Mouse (Mus musculus) inflammation-experienced regulatory T-cells, adult 6 months (primary cell): ENCODE measurements at regions not wholly inside any gene's neighbourhood (a gene's known extent, or its start where the extent isn't known, plus 50 kb on each side); places are given as distances from the start of the nearest gene placed in this dataset.
"Not testable (repeated sequence)": the region's sequence is repeated elsewhere in the genome, so short reads cannot be mapped to it uniquely, and the experiment has no call there.

ENCODE experiments used
- ATAC-seq: one replicate; pipeline ENCODE4 v1.8.0; 2017

DNA sequence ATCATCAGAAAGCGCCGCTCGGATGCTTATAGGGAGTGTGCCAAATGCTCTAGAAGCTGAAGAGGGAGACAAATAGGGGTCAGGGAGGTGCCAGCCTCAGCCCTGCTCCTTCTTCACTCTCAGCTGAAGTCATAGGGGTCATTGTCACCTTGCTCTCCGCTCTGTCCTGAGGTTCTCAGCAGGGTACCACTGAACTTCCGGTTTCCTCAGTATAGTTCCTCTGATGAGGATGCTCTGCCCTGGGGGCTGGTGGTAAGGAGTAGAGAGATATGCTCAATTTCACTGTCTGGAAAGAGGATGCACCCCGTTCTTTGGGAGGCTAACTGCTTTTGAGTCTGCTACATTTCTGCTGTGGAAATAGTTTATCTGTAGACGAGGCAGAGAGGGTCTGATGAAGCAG lies 211.4 kb downstream of the Zfp619 start:
- ATAC-seq = no peak

- no peak for ATAC-seq
These were observed 212.2 kb downstream of the Zfp619 start for GRCm38 (mm10) chr7:39729723-39730122.

GRCm38 (mm10) chr7:39732790-39733189 lies 215.2 kb downstream of the Zfp619 start:
- no peak for ATAC-seq

GRCm38 (mm10) chr7:39748395-39748794 lies 230.8 kb downstream of the Zfp619 start:
- ATAC-seq = not testable (repeated sequence)

GRCm38 (mm10) chr7:39750448-39750847 lies 232.9 kb downstream of the Zfp619 start:
- no peak for ATAC-seq

DNA sequence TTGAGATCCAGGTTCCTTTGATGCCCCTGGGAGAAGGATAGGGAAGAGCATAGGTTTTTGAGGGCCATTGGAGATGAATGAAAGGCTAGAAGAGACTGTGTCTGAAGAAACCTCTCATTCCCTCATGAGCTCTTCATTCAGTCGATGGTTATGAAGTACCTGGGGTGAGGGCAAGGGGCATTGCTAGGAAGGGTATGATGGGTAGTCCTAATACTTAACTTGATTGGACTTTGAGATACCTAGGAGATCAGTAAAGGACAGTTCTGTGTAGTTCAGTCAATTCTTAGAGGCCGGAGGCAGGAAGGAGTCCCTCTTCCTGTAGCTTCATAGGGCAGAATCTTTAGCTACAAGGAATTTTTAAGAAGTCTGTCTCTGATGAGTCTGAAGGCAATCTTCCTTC lies 246.8 kb downstream of the Zfp619 start:
- ATAC-seq = no peak

DNA sequence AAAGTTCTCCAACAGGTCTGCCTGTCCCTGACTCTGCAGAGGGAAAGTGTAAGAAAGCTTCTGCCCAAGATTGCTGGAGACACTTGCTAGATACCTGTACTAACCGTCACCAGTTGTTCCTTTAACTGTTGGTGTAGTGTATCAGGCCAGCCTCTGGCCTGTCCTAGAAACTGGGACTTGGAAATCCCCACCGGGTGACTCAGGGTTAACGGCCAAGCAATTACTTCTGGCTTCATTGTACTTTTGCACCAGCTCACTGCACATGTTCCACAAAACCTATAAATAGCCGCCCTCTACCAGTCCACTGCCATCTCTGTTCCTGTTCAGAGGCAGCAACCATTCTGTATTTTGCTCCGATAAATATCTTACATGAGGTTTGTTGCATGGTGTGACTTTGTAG lies 247.5 kb downstream of the Zfp619 start:
- no peak for ATAC-seq

GRCm38 (mm10) chr7:39773291-39773690 lies 255.7 kb downstream of the Zfp619 start:
- ATAC-seq = no peak

DNA sequence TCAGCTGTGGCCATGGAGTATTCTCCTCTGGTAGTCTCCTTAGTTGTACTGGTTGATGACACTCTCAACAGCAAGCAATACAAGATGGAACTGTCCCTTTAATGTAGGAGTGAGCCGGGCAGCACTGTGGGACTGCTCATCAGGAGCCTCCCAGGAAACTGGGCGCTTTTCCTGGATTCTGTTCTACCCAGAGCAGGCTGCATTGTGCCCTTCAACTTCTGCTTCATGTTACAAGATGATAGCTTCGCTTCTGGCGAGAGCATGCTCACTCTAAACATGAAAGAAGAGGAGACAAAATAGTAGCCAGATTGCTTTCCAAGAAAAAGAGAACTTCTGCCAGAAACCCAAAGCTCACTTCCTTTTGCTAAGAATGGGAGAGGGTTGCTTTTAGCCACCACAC lies 271.8 kb downstream of the Zfp619 start:
- ATAC-seq = no peak

- no peak for ATAC-seq
These were observed 272.3 kb downstream of the Zfp619 start for GRCm38 (mm10) chr7:39789880-39790279.

- ATAC-seq = no peak
These were observed 277.2 kb downstream of the Zfp619 start for GRCm38 (mm10) chr7:39794751-39795150.

DNA sequence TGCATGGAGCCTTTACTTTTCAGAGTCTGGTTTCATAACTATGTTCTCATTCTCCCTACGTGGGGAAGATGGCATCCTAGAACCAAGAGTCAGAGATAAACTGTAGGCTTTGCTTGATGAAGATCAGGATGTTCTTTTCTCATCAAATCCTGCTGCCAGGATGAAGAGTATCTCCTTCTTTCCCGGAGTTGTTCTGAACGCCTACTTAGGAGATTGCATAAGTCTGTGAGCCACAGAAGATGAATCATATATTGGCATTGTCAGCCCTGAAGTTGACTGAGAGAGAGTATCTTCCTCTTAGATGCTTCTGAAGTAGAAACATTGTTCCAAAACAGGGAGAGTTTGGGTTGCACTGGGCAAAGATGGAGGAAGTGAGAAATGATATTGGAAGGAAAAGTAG lies 286.7 kb downstream of the Zfp619 start:
- no peak for ATAC-seq

DNA sequence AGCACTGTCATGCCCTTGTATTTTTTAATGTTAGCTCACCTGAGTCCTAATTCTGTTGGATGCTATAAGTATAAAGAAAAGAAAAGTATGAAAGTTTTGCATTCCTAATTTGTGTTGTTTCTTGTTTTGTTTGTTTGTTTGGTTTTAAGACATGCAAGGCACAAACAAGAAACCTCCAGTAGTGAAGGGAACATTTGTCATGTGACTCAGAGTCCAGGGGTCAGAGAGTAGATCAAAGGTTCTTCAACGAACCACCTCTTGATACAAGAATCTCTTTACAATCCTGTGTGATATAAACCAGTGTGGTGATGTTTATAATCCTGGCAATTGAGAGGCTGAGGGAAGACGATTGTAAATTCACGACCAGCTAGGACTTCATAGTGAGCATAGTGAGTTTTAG lies 300.5 kb downstream of the Zfp619 start:
- no peak for ATAC-seq

DNA sequence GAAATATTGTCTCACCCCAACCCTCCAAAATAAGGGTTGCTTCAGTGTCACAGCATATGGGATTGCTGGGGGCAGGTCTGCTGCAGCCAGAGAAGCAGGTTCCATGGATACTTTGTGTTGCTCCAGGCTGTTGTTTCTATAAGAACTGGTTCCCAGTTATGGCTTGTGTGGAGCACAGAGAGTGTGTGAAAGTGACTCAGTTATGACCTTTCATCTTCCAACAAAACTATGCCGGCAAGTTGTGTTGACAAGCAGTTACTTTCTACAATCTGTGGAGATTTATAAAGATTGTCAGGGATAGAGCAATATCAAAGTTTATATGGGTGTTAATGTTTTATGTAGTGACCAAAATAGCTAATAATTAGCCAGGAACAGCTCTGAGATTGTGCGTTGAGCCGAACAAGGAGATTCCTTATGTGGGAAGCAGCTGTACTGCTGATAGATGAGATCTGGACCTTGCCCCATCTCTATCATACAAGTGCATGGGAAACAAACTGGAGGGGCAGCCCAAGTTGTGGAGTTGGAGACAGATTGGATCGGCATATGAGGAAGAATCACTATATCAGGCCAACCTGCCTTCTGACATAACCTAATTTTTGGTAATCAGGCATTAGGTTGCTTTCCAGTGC lies 305.1 kb downstream of the Zfp619 start:
- no peak for ATAC-seq

- ATAC-seq = no peak
These were observed 310.8 kb downstream of the Zfp619 start for GRCm38 (mm10) chr7:39828378-39828777.

- ATAC-seq = no peak
These were observed 313.3 kb downstream of the Zfp619 start for GRCm38 (mm10) chr7:39830831-39831230.

GRCm38 (mm10) chr7:39841988-39842387 lies 324.4 kb downstream of the Zfp619 start:
- no peak for ATAC-seq

DNA sequence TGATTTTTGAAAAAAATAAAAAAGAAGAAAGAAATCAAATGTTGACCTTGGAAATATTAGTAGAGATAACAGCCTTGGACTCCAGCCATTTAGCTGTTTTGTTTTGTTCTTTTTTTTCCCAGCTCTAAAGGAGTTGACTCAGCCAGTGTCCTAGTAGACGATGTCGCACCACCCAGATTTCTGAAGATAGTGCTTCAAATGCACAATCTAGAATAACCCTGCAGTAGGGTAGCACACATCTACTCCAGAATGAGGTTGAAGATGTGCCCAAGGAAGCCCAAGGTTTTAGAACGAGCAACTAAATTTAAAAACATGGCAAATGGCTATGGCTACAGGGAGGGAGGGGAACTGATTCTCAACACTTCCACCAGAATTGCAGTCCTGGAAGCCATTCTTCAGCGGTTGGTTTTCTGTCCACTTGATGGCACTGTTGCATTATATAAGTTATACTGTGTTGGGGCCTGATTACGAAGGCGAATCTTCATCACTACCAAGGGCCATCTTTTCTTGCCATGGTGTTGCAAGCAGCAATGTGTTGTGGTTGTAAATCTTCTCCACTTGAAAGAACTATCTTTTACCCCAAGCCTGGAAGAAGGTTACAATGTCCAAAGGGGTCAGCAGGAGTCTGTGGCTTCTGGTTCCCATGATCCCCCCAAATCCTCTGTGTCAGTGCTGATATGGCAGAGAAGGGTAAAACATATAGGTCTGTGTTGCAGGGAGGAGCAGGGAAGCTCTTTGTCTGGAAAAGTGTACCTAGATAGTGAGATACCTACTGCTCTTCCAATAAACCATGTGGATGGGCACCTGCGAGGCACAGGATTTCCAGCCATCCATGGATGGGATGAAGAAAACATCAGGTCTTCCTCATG lies 330.6 kb downstream of the Zfp619 start:
- ATAC-seq = no peak

DNA sequence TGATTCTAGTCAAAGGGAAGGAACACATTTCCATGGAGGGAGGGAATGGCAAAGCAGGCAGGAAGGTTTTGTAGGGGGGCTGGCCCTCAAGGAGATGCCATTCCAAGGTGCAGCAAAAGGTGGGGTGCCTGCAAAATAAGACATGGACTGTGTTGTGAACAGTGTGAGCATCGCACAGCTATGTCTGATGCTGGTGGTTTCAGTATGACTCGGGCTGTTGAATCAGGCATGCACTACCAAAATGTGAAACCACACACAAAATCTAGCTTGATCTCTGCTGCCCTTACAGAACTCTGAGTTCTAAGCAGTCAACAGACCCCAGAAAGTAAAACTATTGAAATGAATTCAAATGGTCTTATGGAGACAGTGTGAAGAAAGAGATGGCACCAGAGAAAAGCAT lies 339.7 kb downstream of the Zfp619 start:
- ATAC-seq = no peak

DNA sequence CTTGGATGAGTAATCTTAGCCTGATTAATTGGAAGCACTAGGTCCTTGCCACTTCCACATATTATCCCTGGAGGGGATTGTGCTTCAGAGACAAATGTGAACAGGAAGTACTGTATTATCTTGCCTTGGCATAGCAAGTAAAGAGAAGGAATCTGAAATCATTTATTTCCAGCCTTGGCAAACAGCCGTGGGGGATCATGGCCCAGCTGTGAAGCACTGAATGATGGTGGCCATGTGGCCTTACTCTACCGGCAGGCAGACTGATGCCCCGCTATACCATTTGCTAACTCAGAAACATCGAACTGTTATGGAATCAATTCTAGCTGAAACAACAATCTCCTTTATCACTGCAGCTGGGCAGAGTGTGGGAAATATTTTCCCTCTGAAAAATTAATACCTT lies 345.3 kb downstream of the Zfp619 start:
- no peak for ATAC-seq

- ATAC-seq = no peak
These were observed 346.6 kb downstream of the Zfp619 start for GRCm38 (mm10) chr7:39864130-39864529.

GRCm38 (mm10) chr7:39864781-39865180 lies 347.2 kb downstream of the Zfp619 start:
- ATAC-seq = no peak

GRCm38 (mm10) chr7:39866674-39867428 lies 349.3 kb downstream of the Zfp619 start:
- no peak for ATAC-seq

- no peak for ATAC-seq
These were observed 349.9 kb downstream of the Zfp619 start for GRCm38 (mm10) chr7:39867451-39867850.
